Mouse (Mus musculus): ENCODE measurements around the gene Zbed6. TPM values are rescaled to one million over a fixed set of nuclear protein-coding genes. Genes with fewer than 3 reads are reported as not detected.
"Not testable (repeated sequence)": the region's sequence is repeated elsewhere in the genome, so short reads cannot be mapped to it uniquely, and the experiment has no call there.

The Zbed6 gene
- polyA plus RNA-seq, 1 experiment from 2014 or later = not detected

- Histone ChIP-seq H3K36me3 (ENCODE audit: insufficient read depth, low read length) (no peaks in the 10 kb centered on the region), H3K27me3 (ENCODE audit: insufficient read depth, low read length) (no peaks in the 10 kb centered on the region), H3K4me1 (replicated peaks; ENCODE audit: insufficient read depth, low read length) (no peaks in the 10 kb centered on the region), H3K4me3 (replicated peaks; ENCODE audit: low read depth, low read length) (no peak overlapping the region), H3K9ac (ENCODE audit: low read depth, low read length) (no peak overlapping the region), H3K4me2 (ENCODE audit: low read length) (no peak overlapping the region), H3K9me3 (replicated peaks; ENCODE audit: low read length) (no peaks in the 10 kb centered on the region), H3K27ac (no peak overlapping the region)
- ATAC-seq (replicated peaks; ENCODE audit: low FRiP score, low read depth) (no peak), DNase-seq (ENCODE audit: low spot score) (no peak)
- 72% methylated on average over 7 of the region's 7 CpGs for WGBS
- no peak for TF ChIP-seq CTCF (IDR thresholded peaks at IDR 0.05; ENCODE audit: low read depth)
These were observed 7.0 kb upstream of the Zbed6 start for GRCm38 (mm10) chr1:133667721-133668120.

GRCm38 (mm10) chr1:133665713-133666112, 5.0 kb upstream of the Zbed6 start:
- not testable (repeated sequence) for H3K9ac ChIP-seq (ENCODE audit: low read depth, low read length); H3K27ac ChIP-seq; DNase-seq (ENCODE audit: low spot score); H3K27me3 ChIP-seq (ENCODE audit: insufficient read depth, low read length); H3K9me3 ChIP-seq (replicated peaks; ENCODE audit: low read length); ATAC-seq (replicated peaks; ENCODE audit: low FRiP score, low read depth); H3K4me3 ChIP-seq (replicated peaks; ENCODE audit: low read depth, low read length); H3K4me2 ChIP-seq (ENCODE audit: low read length); H3K36me3 ChIP-seq (ENCODE audit: insufficient read depth, low read length); H3K4me1 ChIP-seq (replicated peaks; ENCODE audit: insufficient read depth, low read length)
- 77% methylated on average over 6 of the region's 8 CpGs for WGBS

- Histone ChIP-seq H3K9ac (ENCODE audit: low read depth, low read length) (no peak overlapping the region), H3K4me3 (replicated peaks; ENCODE audit: low read depth, low read length) (no peak overlapping the region), H3K4me1 (replicated peaks; ENCODE audit: insufficient read depth, low read length) (peaks cover 10% of the 10 kb centered on the region; the same call in 1 of the 2 replicates), H3K4me2 (ENCODE audit: low read length) (no peak overlapping the region), H3K27me3 (ENCODE audit: insufficient read depth, low read length) (no peaks in the 10 kb centered on the region), H3K27ac (no peak overlapping the region), H3K36me3 (ENCODE audit: insufficient read depth, low read length) (no peaks in the 10 kb centered on the region), H3K9me3 (replicated peaks; ENCODE audit: low read length) (no peaks in the 10 kb centered on the region)
- TF ChIP-seq CTCF (IDR thresholded peaks at IDR 0.05; ENCODE audit: low read depth) = no peak
- DNase-seq (ENCODE audit: low spot score) (no peak), ATAC-seq (replicated peaks; ENCODE audit: low FRiP score, low read depth) (no peak)
- 77% methylated on average over 11 of the region's 11 CpGs for WGBS
These were observed 3.7 kb upstream of the Zbed6 start for GRCm38 (mm10) chr1:133664203-133664970.

- Histone ChIP-seq H3K9ac (ENCODE audit: low read depth, low read length) (no peak overlapping the region), H3K36me3 (ENCODE audit: insufficient read depth, low read length) (0 out of 2 replicates have a peak, but pooled peaks cover 2% of the 10 kb centered on the region), H3K27me3 (ENCODE audit: insufficient read depth, low read length) (no peaks in the 10 kb centered on the region), H3K4me1 (replicated peaks; ENCODE audit: insufficient read depth, low read length) (peaks cover 14% of the 10 kb centered on the region; the same call in 1 of the 2 replicates), H3K9me3 (replicated peaks; ENCODE audit: low read length) (no peaks in the 10 kb centered on the region), H3K4me3 (replicated peaks; ENCODE audit: low read depth, low read length) (no peak overlapping the region), H3K27ac (no peak overlapping the region), H3K4me2 (ENCODE audit: low read length) (no peak overlapping the region)
- ATAC-seq (replicated peaks; ENCODE audit: low FRiP score, low read depth) (no peak), DNase-seq (ENCODE audit: low spot score) (no peak)
- no peak for TF ChIP-seq CTCF (IDR thresholded peaks at IDR 0.05; ENCODE audit: low read depth)
- 66% methylated on average over 4 of the region's 4 CpGs for WGBS
These were observed 2.7 kb upstream of the Zbed6 start for GRCm38 (mm10) chr1:133663427-133663826.

- Histone ChIP-seq H3K9ac (ENCODE audit: low read depth, low read length) (no peak overlapping the region), H3K27me3 (ENCODE audit: insufficient read depth, low read length) (no peaks in the 10 kb centered on the region), H3K9me3 (replicated peaks; ENCODE audit: low read length) (no peaks in the 10 kb centered on the region), H3K27ac (no peak overlapping the region), H3K36me3 (ENCODE audit: insufficient read depth, low read length) (0 out of 2 replicates have a peak, but pooled peaks cover 7% of the 10 kb centered on the region), H3K4me1 (replicated peaks; ENCODE audit: insufficient read depth, low read length) (peaks cover 17% of the 10 kb centered on the region; the same call in 1 of the 2 replicates), H3K4me2 (ENCODE audit: low read length) (no peak overlapping the region), H3K4me3 (replicated peaks; ENCODE audit: low read depth, low read length) (no peak overlapping the region)
- 96% methylated on average over 7 of the region's 7 CpGs for WGBS
- no peak for TF ChIP-seq CTCF (IDR thresholded peaks at IDR 0.05; ENCODE audit: low read depth)
- no peak for DNase-seq (ENCODE audit: low spot score)
- ATAC-seq (replicated peaks; ENCODE audit: low FRiP score, low read depth) = no peak
These were observed 2.3 kb upstream of the Zbed6 start for GRCm38 (mm10) chr1:133662941-133663340.

DNA sequence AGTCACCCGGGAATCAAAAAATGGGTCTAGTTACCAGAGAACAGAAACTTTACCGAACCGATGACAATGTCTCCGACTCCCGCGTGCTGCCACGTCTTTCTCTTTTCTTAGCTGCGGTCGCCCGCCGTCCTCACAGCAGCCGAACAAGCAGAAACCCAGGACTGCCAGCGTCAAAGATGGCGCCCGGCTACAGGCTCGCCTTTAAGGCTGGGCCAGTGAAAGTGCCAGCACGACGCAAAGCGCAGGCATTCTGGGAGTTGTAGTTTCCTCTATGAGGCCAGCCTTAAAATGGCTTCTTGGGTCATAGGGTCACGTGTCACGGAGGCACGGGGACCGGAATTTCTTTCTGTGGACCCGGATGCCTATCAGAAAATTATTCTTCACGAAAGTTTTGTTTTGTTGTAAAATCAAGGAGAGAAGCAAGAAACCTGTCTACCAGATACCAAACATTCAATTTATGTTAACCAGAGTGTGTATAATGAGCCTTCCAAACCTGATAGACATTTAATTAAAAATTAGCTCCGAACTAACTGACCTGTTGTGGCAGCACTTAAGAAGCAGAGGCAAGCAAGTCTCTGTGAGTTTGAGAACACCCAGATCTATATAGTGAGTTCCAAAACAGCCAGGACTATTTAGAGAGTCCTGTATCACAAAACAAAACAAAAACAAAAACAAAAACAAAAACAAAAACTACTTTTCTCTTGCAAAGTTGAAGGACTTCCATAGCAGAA, 683 bp upstream of the Zbed6 start, which contains the start of gene Gm38394:
Gene Gm38394 (minus strand): TSS at position 116 of the 731 bp plus-strand sequence.
- peak within 1 kb of the TSS; percentile 95 for H3K9ac ChIP-seq (ENCODE audit: low read depth, low read length)
- WGBS = 1% methylated on average over 25 of the region's 26 CpGs
- H3K4me1 ChIP-seq (replicated peaks; ENCODE audit: insufficient read depth, low read length) = peaks cover 32% of the 10 kb centered on the region; the same call in 1 of the 2 replicates
- DNase-seq (ENCODE audit: low spot score) (peak; percentile 98), ATAC-seq (replicated peaks; ENCODE audit: low FRiP score, low read depth) (peak; percentile 98)
- no peaks in the 10 kb centered on the region for H3K9me3 ChIP-seq (replicated peaks; ENCODE audit: low read length)
- H3K27ac ChIP-seq = peak within 1 kb of the TSS; percentile 96
- H3K4me2 ChIP-seq (ENCODE audit: low read length) = peak within 1 kb of the TSS; percentile 85
- H3K36me3 ChIP-seq (ENCODE audit: insufficient read depth, low read length) = peaks cover 15% of the 10 kb centered on the region; the same call in 1 of the 2 replicates
- H3K4me3 ChIP-seq (replicated peaks; ENCODE audit: low read depth, low read length) = peak within 1 kb of the TSS; percentile 80
- no peak for TF ChIP-seq CTCF (IDR thresholded peaks at IDR 0.05; ENCODE audit: low read depth)
- H3K27me3 ChIP-seq (ENCODE audit: insufficient read depth, low read length) = no peaks in the 10 kb centered on the region
